Comparison of ENCODE assay signal across 7 mouse cellular contexts in genomic region chr17:47368401-47369086, GRCm38 (mm10). TPM values are rescaled to one million over a fixed set of nuclear protein-coding genes. Genes with fewer than 3 reads are reported as not detected.
DNase-seq lines count a peak whose midpoint lies in the region; ATAC-seq lines count a peak whose summit lies in the region.

Gene Mrps10 (plus strand): TSS chr17:47368887.

- H3K4me1 ChIP-seq in intestine, embryonic 16.5 days (ENCODE audit: control insufficient read depth, insufficient read depth, low read length), result 0 out of 2 replicates have a peak, but pooled peaks cover 6% of the 10 kb centered on the region
- peaks cover 3% of the 10 kb centered on the region; the same call in 1 of the 2 replicates for H3K4me1 ChIP-seq in midbrain, embryonic 11.5 days (ENCODE audit: control insufficient read depth, insufficient read depth, low read length)

- peaks cover 4% of the 10 kb centered on the region; the same call in 1 of the 2 replicates for H3K36me3 ChIP-seq in intestine, embryonic 16.5 days (ENCODE audit: control insufficient read depth, insufficient read depth, low read length)
- H3K36me3 ChIP-seq in midbrain, embryonic 11.5 days (ENCODE audit: control insufficient read depth, insufficient read depth, low read length), result peaks cover 1% of the 10 kb centered on the region; the same call in 1 of the 2 replicates

- no peaks in the 10 kb centered on the region for H3K9me3 ChIP-seq in intestine, embryonic 16.5 days (ENCODE audit: control insufficient read depth, low read length)
- H3K9me3 ChIP-seq in midbrain, embryonic 11.5 days (ENCODE audit: control insufficient read depth, low read length), result no peaks in the 10 kb centered on the region

- H3K4me3 ChIP-seq in intestine, embryonic 16.5 days (ENCODE audit: low read length), result peak within 1 kb of the TSS; percentile 84
- peak within 1 kb of the TSS; percentile 80 for H3K4me3 ChIP-seq in midbrain, embryonic 11.5 days (ENCODE audit: low read depth, low read length)

- intact Hi-C loops in left cerebral cortex, postnatal 36 days (cut with DNase I), result loop anchor here (5.0 kb wide), 1 partner anchor 244 kb away; the partner anchor contains the start of genes Bysl, Gm20517 and Med20

- peak; percentile 91 for ATAC-seq in intestine, embryonic 16.5 days
- ATAC-seq in midbrain, embryonic 11.5 days (ENCODE audit: low FRiP score), result peak; percentile 87

- DNase-seq in adrenal gland, adult 8-10 months, result peak; percentile 81
- DNase-seq in embryo, embryonic 9.5 days (ENCODE audit: extremely low spot score), result peak; percentile 89
- DNase-seq in gastrocnemius, postnatal 4 days (ENCODE audit: low spot score in 2 of 2), result peak; percentile 66 to 85
- peak; percentile 87 to 88 for DNase-seq in left cerebral cortex, postnatal 36 days (ENCODE audit: low spot score in 2 of 2)
- DNase-seq in midbrain, embryonic 11.5 days (ENCODE audit: low spot score, missing footprints), result peak; percentile 99
- DNase-seq in skeletal muscle tissue, adult 2 months (ENCODE audit: low read depth, low spot score), result peak; percentile 78

- H3K4me2 ChIP-seq in intestine, embryonic 16.5 days (ENCODE audit: low read depth, low read length), result peak within 1 kb of the TSS; percentile 64
- H3K4me2 ChIP-seq in midbrain, embryonic 11.5 days, result peak within 1 kb of the TSS; percentile 81

- H3K27me3 ChIP-seq in intestine, embryonic 16.5 days (replicated peaks; ENCODE audit: control insufficient read depth, insufficient read depth, low read length), result no peaks in the 10 kb centered on the region
- H3K27me3 ChIP-seq in midbrain, embryonic 11.5 days (ENCODE audit: control insufficient read depth, insufficient read depth, low read length), result peaks cover 5% of the 10 kb centered on the region; the same call in 1 of the 2 replicates

- 3% methylated on average over 35 of the region's 35 CpGs for WGBS in intestine, embryonic 16.5 days
- WGBS in midbrain, embryonic 11.5 days, result 4% methylated on average over 35 of the region's 35 CpGs

- peak within 1 kb of the TSS; percentile 10 for H3K27ac ChIP-seq in intestine, embryonic 16.5 days (ENCODE audit: low read length)
- peak within 1 kb of the TSS; percentile 36; the same call in 1 of the 2 replicates for H3K27ac ChIP-seq in midbrain, embryonic 11.5 days (ENCODE audit: low read depth, low read length)

- peak within 1 kb of the TSS; percentile 69 for H3K9ac ChIP-seq in intestine, embryonic 16.5 days (ENCODE audit: low read depth, low read length)
- H3K9ac ChIP-seq in midbrain, embryonic 11.5 days (ENCODE audit: low read length), result peak within 1 kb of the TSS; percentile 76

RNA-seq across cellular contexts. Expression of gene Mrps10, which starts in this region (rescaled TPM):
- total RNA-seq in adrenal gland, adult 8-10 months (2022), result 10 to 100 TPM; 46.1 to 54.7 (median 50.0) TPM
- 10 to 100 TPM; 36.0 to 40.5 TPM for total RNA-seq in gastrocnemius, postnatal 4 days (2021)
- polyA plus RNA-seq in intestine, embryonic 16.5 days (2015; fragmentation: Nextera tagmentation; extraction: Ambion mirVana), result 72.0 and 80.0 TPM in 2 replicates
- total RNA-seq in left cerebral cortex, postnatal 36 days (2021), result 10 to 100 TPM; 28.0 to 32.6 TPM
- polyA plus RNA-seq in midbrain, embryonic 11.5 days (2014; fragmentation: Nextera tagmentation; extraction: Ambion mirVana), result 73.5 and 77.5 TPM in 2 replicates

Comparison
In these comparisons a context has a peak if more than half of its experiments do, and no peak if none do; other contexts are left out.
1. Peak in every context shown above with its lines: DNase-seq, ATAC-seq, H3K4me3 ChIP-seq and H3K27ac ChIP-seq.